Mouse (Mus musculus) thymus, adult 2 months (tissue): ENCODE data around the gene Pigl.

Experiments
- CTCF ChIP-seq: fragments of 200-500 bp; IDR thresholded peaks from 2 replicates; pipeline ENCODE4 v1.5.1; 2012; ENCODE audit warnings: mild to moderate bottlenecking, control low read depth, low read length, moderate library complexity, borderline replicate concordance; ENCODE audit not compliant: control insufficient read depth, poor library complexity, insufficient read depth; ENCODE audit errors: extremely low read depth
- POLR2A ChIP-seq: fragments of 200-500 bp; IDR thresholded peaks from 2 replicates; pipeline ENCODE4 v1.6.1; 2012; ENCODE audit warnings: mild to moderate bottlenecking, low read length, control low read depth, moderate library complexity; ENCODE audit not compliant: control insufficient read depth, poor library complexity, insufficient read depth; ENCODE audit errors: extremely low read depth

- TF ChIP-seq POLR2A, result no peak
- TF ChIP-seq CTCF, result no peak
Observed at GRCm38 (mm10) chr11:62512529-62513080, 54.3 kb downstream of the Pigl start.
